Mouse (Mus musculus) kidney, postnatal 0 days (tissue): ENCODE results near the gene Nrbf2. TPM values are rescaled to one million over a fixed set of nuclear protein-coding genes. Genes with fewer than 3 reads are reported as not detected.

ENCODE experiments used
- ATAC-seq: fragments of 200-750 bp; cut with Nextera tagmentation; replicated peaks from 2 replicates; pipeline ENCODE4 v1.8.0; 2017; ENCODE audit warnings: low read depth, moderate number of reproducible peaks, moderate TSS enrichment, moderate library complexity; ENCODE audit not compliant: low FRiP score
- DNase-seq: peaks from one replicate; pipeline ENCODE4 v3.0.0-alpha.2; 2016; ENCODE audit warnings: low spot score
- H3K27ac ChIP-seq: fragments of 300-500 bp; sonication (generic); 2 replicates; pipeline ENCODE4 v1.5.1; 2014; ENCODE audit warnings: mild to moderate bottlenecking
- H3K27me3 ChIP-seq: fragments of 300-500 bp; sonication (generic); 2 replicates; pipeline ENCODE4 v1.6.1; 2014; ENCODE audit warnings: low read length, mixed read lengths; ENCODE audit not compliant: insufficient read depth
- H3K36me3 ChIP-seq: fragments of 300-500 bp; sonication (generic); 2 replicates; pipeline ENCODE4 v1.6.1; 2014; ENCODE audit warnings: low read length, mixed read lengths; ENCODE audit not compliant: insufficient read depth
- H3K4me1 ChIP-seq: fragments of 300-500 bp; sonication (generic); replicated peaks from 2 replicates; pipeline ENCODE4 v1.6.1; 2014; ENCODE audit warnings: antibody characterized with exemption, low read length, mixed read lengths; ENCODE audit not compliant: insufficient read depth
- H3K4me2 ChIP-seq: fragments of 300-500 bp; sonication (generic); 2 replicates; pipeline ENCODE4 v1.6.1; 2014; ENCODE audit warnings: mild to moderate bottlenecking, low read length, moderate library complexity, mixed read lengths
- H3K4me3 ChIP-seq: fragments of 300-500 bp; sonication (generic); replicated peaks from 2 replicates; pipeline ENCODE4 v1.5.1; 2014; ENCODE audit warnings: low read depth, low read length
- H3K9ac ChIP-seq: fragments of 300-500 bp; sonication (generic); 2 replicates; pipeline ENCODE4 v1.6.1; 2014; ENCODE audit warnings: low read depth, low read length
- H3K9me3 ChIP-seq: fragments of 300-500 bp; sonication (generic); replicated peaks from 2 replicates; pipeline ENCODE4 v1.6.1; 2016; ENCODE audit warnings: low read length, inconsistent platforms, mixed read lengths
- CTCF ChIP-seq: IDR thresholded peaks from 2 replicates; pipeline ENCODE4 v1.5.1; 2016; ENCODE audit warnings: antibody characterized with exemption, low read depth, mild to moderate bottlenecking, moderate library complexity
- WGBS: fragments of 180-500 bp; shearing (Covaris S2); extraction: QIAGEN DNeasy Blood & Tissue Kit; methylation state at CpG from one replicate; pipeline ENCODE4 v1.1.7; 2014; 5-methylcytosine and 5-hydroxymethylcytosine counted together
- polyA plus RNA-seq: library from polyadenylated mRNA; unstranded; fragments of >200 nt; fragmentation: Nextera tagmentation; extraction: Ambion mirVana; gene quantifications from 2 replicates; pipeline ENCODE4 v1.2.1, GENCODE M21; 2015

Gene Nrbf2
- polyA plus RNA-seq, 1 experiment from 2014 or later = 38.1 TPM

- peak; percentile 72 for DNase-seq
- Histone ChIP-seq H3K4me2 (no peak overlapping the region), H3K4me1 (no peaks in the 10 kb centered on the region), H3K27me3 (no peaks in the 10 kb centered on the region), H3K4me3 (no peak overlapping the region), H3K36me3 (peaks cover 14% of the 10 kb centered on the region; the same call in 1 of the 2 replicates), H3K9me3 (no peaks in the 10 kb centered on the region), H3K9ac (no peak overlapping the region), H3K27ac (no peak overlapping the region)
- no peak for ATAC-seq
- peak; percentile 86 for TF ChIP-seq CTCF
- WGBS = 58% methylated on average over 1 of the region's 1 CpGs
These were observed 20.3 kb downstream of the Nrbf2 start for GRCm38 (mm10) chr10:67264852-67265251.

GRCm38 (mm10) chr10:67253115-67253514 is 32.0 kb downstream of the Nrbf2 start:
- TF ChIP-seq CTCF = no peak
- no peak for DNase-seq
- no peak overlapping the region for H3K4me2 ChIP-seq
- no peak overlapping the region for H3K9ac ChIP-seq
- no peaks in the 10 kb centered on the region for H3K9me3 ChIP-seq
- peaks cover 36% of the 10 kb centered on the region for H3K36me3 ChIP-seq
- no peak overlapping the region for H3K27ac ChIP-seq
- no peaks in the 10 kb centered on the region for H3K27me3 ChIP-seq
- 88% methylated on average over 1 of the region's 1 CpGs for WGBS
- ATAC-seq = no peak
- peaks cover 6% of the 10 kb centered on the region; the same call in 1 of the 2 replicates for H3K4me1 ChIP-seq
- no peak overlapping the region for H3K4me3 ChIP-seq

GRCm38 (mm10) chr10:67252353-67252752 is 32.8 kb downstream of the Nrbf2 start:
- no peak overlapping the region for H3K4me3 ChIP-seq

GRCm38 (mm10) chr10:67250846-67251245 is 34.3 kb downstream of the Nrbf2 start:
- H3K4me3 ChIP-seq = no peak overlapping the region
- no peak overlapping the region for H3K27ac ChIP-seq
- no peaks in the 10 kb centered on the region for H3K9me3 ChIP-seq
- no peak for TF ChIP-seq CTCF
- no peak overlapping the region for H3K9ac ChIP-seq
- DNase-seq (no peak), ATAC-seq (no peak)
- H3K27me3 ChIP-seq = no peaks in the 10 kb centered on the region
- peaks cover 37% of the 10 kb centered on the region; the same call in 1 of the 2 replicates for H3K36me3 ChIP-seq
- H3K4me2 ChIP-seq = no peak overlapping the region
- peaks cover 6% of the 10 kb centered on the region; the same call in 1 of the 2 replicates for H3K4me1 ChIP-seq
- 90% methylated on average over 6 of the region's 6 CpGs for WGBS

More at GRCm38 (mm10) chr10:67252353-67252752, 32.8 kb downstream of the Nrbf2 start:
- peaks cover 6% of the 10 kb centered on the region; the same call in 1 of the 2 replicates for H3K4me1 ChIP-seq
- H3K27me3 ChIP-seq = no peaks in the 10 kb centered on the region
- no peaks in the 10 kb centered on the region for H3K9me3 ChIP-seq
- ATAC-seq (no peak), DNase-seq (peak; percentile 57)
- no peak overlapping the region for H3K9ac ChIP-seq
- H3K36me3 ChIP-seq = peaks cover 37% of the 10 kb centered on the region
- H3K4me2 ChIP-seq = no peak overlapping the region
- 31% methylated on average over 5 of the region's 5 CpGs for WGBS
- peak overlapping the region; percentile 47; the same call in 1 of the 2 replicates for H3K27ac ChIP-seq
- TF ChIP-seq CTCF = no peak

- Histone ChIP-seq H3K4me2 (no peak overlapping the region), H3K9ac (no peak overlapping the region), H3K4me1 (peaks cover 6% of the 10 kb centered on the region; the same call in 1 of the 2 replicates), H3K36me3 (peaks cover 39% of the 10 kb centered on the region), H3K27me3 (no peaks in the 10 kb centered on the region), H3K4me3 (no peak overlapping the region), H3K9me3 (no peaks in the 10 kb centered on the region), H3K27ac (no peak overlapping the region)
- no peak for ATAC-seq
- no peak for DNase-seq
- no peak for TF ChIP-seq CTCF
- WGBS = 94% methylated on average over 2 of the region's 2 CpGs
These were observed 35.6 kb downstream of the Nrbf2 start for GRCm38 (mm10) chr10:67249486-67249885.

GRCm38 (mm10) chr10:67247145-67247544 is 38.0 kb downstream of the Nrbf2 start:
- peak; percentile 77 for TF ChIP-seq CTCF
- DNase-seq = peak; percentile 52
- Histone ChIP-seq H3K4me1 (peaks cover 4% of the 10 kb centered on the region; the same call in 1 of the 2 replicates), H3K4me2 (no peak overlapping the region), H3K4me3 (no peak overlapping the region), H3K27me3 (no peaks in the 10 kb centered on the region), H3K36me3 (peaks cover 47% of the 10 kb centered on the region), H3K9ac (no peak overlapping the region), H3K9me3 (no peaks in the 10 kb centered on the region), H3K27ac (no peak overlapping the region)
- WGBS = 93% methylated on average over 4 of the region's 4 CpGs
- no peak for ATAC-seq

GRCm38 (mm10) chr10:67230439-67230838 is 54.7 kb downstream of the Nrbf2 start:
- ATAC-seq (no peak), DNase-seq (no peak)
- Histone ChIP-seq H3K4me2 (no peak overlapping the region), H3K9me3 (no peaks in the 10 kb centered on the region), H3K9ac (no peak overlapping the region), H3K4me1 (no peaks in the 10 kb centered on the region), H3K36me3 (peaks cover 49% of the 10 kb centered on the region), H3K27ac (no peak overlapping the region), H3K4me3 (no peak overlapping the region), H3K27me3 (no peaks in the 10 kb centered on the region)
- TF ChIP-seq CTCF = no peak
- 66% methylated on average over 6 of the region's 6 CpGs for WGBS
